Mouse (Mus musculus): ENCODE results near the gene Gm42906. TPM values are rescaled to one million over a fixed set of nuclear protein-coding genes. Genes with fewer than 3 reads are reported as not detected.

Gene Gm42906
- total and polyA plus RNA-seq, 3 experiments: not detected

GRCm38 (mm10) chr5:151096012-151096411 lies 332.0 kb downstream of the Gm42906 start:
- H3K79me2 ChIP-seq (replicated peaks; ENCODE audit: control insufficient read depth, extremely low read depth, insufficient read depth, poor library complexity, severe bottlenecking): peaks cover 90% of the 10 kb centered on the region
- in situ Hi-C loops (cut with MboI; ENCODE audit: low pct_ligation_motif_present, low pct_unique_long_range_greater_than_20kb, low sequenced_read_pairs): no loop called here
- H3K4me3 ChIP-seq (replicated peaks in 1 of 3; ENCODE audit: low read depth in 2 of 3, low read length in 2 of 3, poor library complexity in 1 of 3): no peak overlapping the region
- DNase-seq (ENCODE audit: extremely low read depth): no peak
- no peak for TF ChIP-seq MXI1 (IDR thresholded peaks at IDR 0.05; ENCODE audit: low read depth, low read length)
- TF ChIP-seq MEF2A (IDR thresholded peaks at IDR 0.05; ENCODE audit: borderline replicate concordance, low read depth, low read length): no peak
- no peak for TF ChIP-seq KAT2A (IDR thresholded peaks at IDR 0.05; ENCODE audit: insufficient replicate concordance, low read length)
- no peak for TF ChIP-seq PAX5 (IDR thresholded peaks at IDR 0.05; ENCODE audit: low read length)
- no peak for TF ChIP-seq UBTF (IDR thresholded peaks at IDR 0.05; ENCODE audit: low read depth, low read length)
- TF ChIP-seq ZKSCAN1 (IDR thresholded peaks at IDR 0.05; ENCODE audit: borderline replicate concordance, low read depth, low read length): no peak
- TF ChIP-seq MAFK (IDR thresholded peaks at IDR 0.05; ENCODE audit: insufficient replicate concordance, low read length): no peak
- peaks cover 5 to 46% of the 10 kb centered on the region in 2 experiments for H3K4me1 ChIP-seq (ENCODE audit: control insufficient read depth in 1 of 2, insufficient read depth in 2 of 2)
- H3K4me2 ChIP-seq (ENCODE audit: insufficient read depth, low read depth, poor library complexity, severe bottlenecking): no peak overlapping the region
- no peaks in the 10 kb centered on the region for H3K27me3 ChIP-seq (replicated peaks)
- peaks cover 61 to 95% of the 10 kb centered on the region in 2 experiments for H3K36me3 ChIP-seq (replicated peaks in 1 of 2; ENCODE audit: control insufficient read depth in 1 of 2, insufficient read depth in 1 of 2, low read length in 1 of 2)
- dilution Hi-C loops (cut with MboI; ENCODE audit: extremely low pct_ligation_motif_present, extremely low pct_unique_long_range_greater_than_20kb, low sequenced_read_pairs): no loop called here
- H3K27ac ChIP-seq (ENCODE audit: insufficient read depth, low read depth): no peak overlapping the region
- no peak overlapping the region for H3K9ac ChIP-seq (ENCODE audit: insufficient read depth, low read depth)
- no peaks in the 10 kb centered on the region for H3K9me3 ChIP-seq (replicated peaks; ENCODE audit: low read length)

- in situ Hi-C loops (cut with MboI; ENCODE audit: low pct_ligation_motif_present, low pct_unique_long_range_greater_than_20kb, low sequenced_read_pairs): no loop called here
- TF ChIP-seq POLR2AphosphoS2 (IDR thresholded peaks at IDR 0.05; ENCODE audit: low read depth, low read length): no peak
- TF ChIP-seq ZKSCAN1 (IDR thresholded peaks at IDR 0.05; ENCODE audit: borderline replicate concordance, low read depth, low read length): no peak
- no peak for TF ChIP-seq ETS1 (conservative IDR thresholded peaks at IDR 0.05; ENCODE audit: low read depth, low read length)
- TF ChIP-seq IRF4 (IDR thresholded peaks at IDR 0.05; ENCODE audit: low read depth, low read length): no peak
- TF ChIP-seq CHD1 (IDR thresholded peaks at IDR 0.05; ENCODE audit: low read depth, low read length): no peak
- no peak for TF ChIP-seq TBP (conservative IDR thresholded peaks at IDR 0.05; ENCODE audit: low read depth, low read length)
- no peak for TF ChIP-seq MAX (IDR thresholded peaks at IDR 0.05; ENCODE audit: low read length)
- no peak for TF ChIP-seq KAT2A (IDR thresholded peaks at IDR 0.05; ENCODE audit: insufficient replicate concordance, low read length)
- no peak for TF ChIP-seq RAD21 (IDR thresholded peaks at IDR 0.05; ENCODE audit: low read depth, low read length)
- no peak for TF ChIP-seq JUN (IDR thresholded peaks at IDR 0.05; ENCODE audit: insufficient read depth, low read depth, low read length)
- no peak for TF ChIP-seq ZNF384 (IDR thresholded peaks at IDR 0.05; ENCODE audit: low read depth, low read length)
- TF ChIP-seq MEF2A (IDR thresholded peaks at IDR 0.05; ENCODE audit: borderline replicate concordance, low read depth, low read length): no peak
- no peak for TF ChIP-seq MYC (IDR thresholded peaks at IDR 0.05; ENCODE audit: low read depth, low read length)
- Histone ChIP-seq H3K4me3 (replicated peaks in 1 of 3; ENCODE audit: low read depth in 2 of 3, low read length in 2 of 3, poor library complexity in 1 of 3) (no peak overlapping the region), H3K4me2 (ENCODE audit: insufficient read depth, low read depth, poor library complexity, severe bottlenecking) (no peak overlapping the region), H3K79me2 (replicated peaks; ENCODE audit: control insufficient read depth, extremely low read depth, insufficient read depth, poor library complexity, severe bottlenecking) (peaks cover 83% of the 10 kb centered on the region), H3K27me3 (replicated peaks) (no peaks in the 10 kb centered on the region), H3K36me3 (replicated peaks in 1 of 2; ENCODE audit: control insufficient read depth in 1 of 2, insufficient read depth in 1 of 2, low read length in 1 of 2) (peaks cover 67 to 94% of the 10 kb centered on the region in 2 experiments), H3K9me3 (replicated peaks; ENCODE audit: low read length) (no peaks in the 10 kb centered on the region), H3K4me1 (ENCODE audit: control insufficient read depth in 1 of 2, insufficient read depth in 2 of 2) (peaks cover 2 to 28% of the 10 kb centered on the region in 2 experiments; a peak in 3 of 4 replicates), H3K9ac (ENCODE audit: insufficient read depth, low read depth) (no peak overlapping the region), H3K27ac (ENCODE audit: insufficient read depth, low read depth) (no peak overlapping the region; the same call in 1 of the 2 replicates)
- no peak for DNase-seq (ENCODE audit: extremely low read depth)
- dilution Hi-C loops (cut with MboI; ENCODE audit: extremely low pct_ligation_motif_present, extremely low pct_unique_long_range_greater_than_20kb, low sequenced_read_pairs): no loop called here
Observed at GRCm38 (mm10) chr5:151092886-151093665, 334.9 kb downstream of the Gm42906 start.
